Mouse (Mus musculus) lung, adult 2 months (tissue): ENCODE data around the gene Zc3h4.

ENCODE experiments used
- CTCF ChIP-seq: fragments of 200-500 bp; IDR thresholded peaks from 2 replicates; pipeline ENCODE4 v1.5.1; 2011; ENCODE audit warnings: mild to moderate bottlenecking, low read length, control low read depth; ENCODE audit not compliant: insufficient read depth
- POLR2A ChIP-seq: fragments of 200-500 bp; IDR thresholded peaks from 2 replicates; pipeline ENCODE4 v1.6.1; 2011; ENCODE audit warnings: low read depth, mild to moderate bottlenecking, control low read depth, low read length, borderline replicate concordance; ENCODE audit errors: extremely low read depth

GRCm38 (mm10) chr7:16425721-16426120 lies 25.0 kb downstream of the Zc3h4 start:
- no peak for TF ChIP-seq CTCF
- no peak for TF ChIP-seq POLR2A
